Mouse (Mus musculus): ENCODE measurements around the gene Zfp964.

- TF ChIP-seq CTCF (IDR thresholded peaks at IDR 0.05; ENCODE audit: borderline replicate concordance, extremely low read depth, insufficient read depth, insufficient read length) (no peak), POLR2A (IDR thresholded peaks at IDR 0.05; ENCODE audit: borderline replicate concordance, extremely low read depth, insufficient read depth, insufficient read length, poor library complexity, severe bottlenecking) (peak; percentile 92)
Measured at GRCm38 (mm10) chr8:69654358-69654981, at the start of gene Zfp964.
